Mouse (Mus musculus) embryonic facial prominence, embryonic 11.5 days (tissue): ENCODE measurements around the gene Epha6. TPM values are rescaled to one million over a fixed set of nuclear protein-coding genes. Genes with fewer than 3 reads are reported as not detected.

Experiments used
- ATAC-seq: fragments of 200-750 bp; cut with Nextera tagmentation; replicated peaks from 2 replicates; pipeline ENCODE4 v1.8.0; 2017; ENCODE audit warnings: low read depth; ENCODE audit not compliant: insufficient number of reproducible peaks, low FRiP score, low TSS enrichment
- DNase-seq: peaks from one replicate; pipeline ENCODE4 v3.0.0-alpha.2; 2015; ENCODE audit warnings: low spot score
- H3K27ac ChIP-seq: fragments of 300-500 bp; sonication (generic); replicated peaks from 2 replicates; pipeline ENCODE4 v1.5.1; 2014; ENCODE audit warnings: mild to moderate bottlenecking, low read depth, low read length, control low read depth
- H3K27me3 ChIP-seq: fragments of 300-500 bp; sonication (generic); 2 replicates; pipeline ENCODE4 v1.6.1; 2014; ENCODE audit warnings: mild to moderate bottlenecking, low read length, moderate library complexity, mixed read lengths; ENCODE audit not compliant: control insufficient read depth, insufficient read depth
- H3K36me3 ChIP-seq: fragments of 300-500 bp; sonication (generic); replicated peaks from 2 replicates; pipeline ENCODE4 v1.6.1; 2014; ENCODE audit warnings: low read depth, mild to moderate bottlenecking, low read length, moderate library complexity, mixed read lengths; ENCODE audit not compliant: control insufficient read depth, insufficient read depth
- H3K4me1 ChIP-seq: fragments of 300-500 bp; sonication (generic); 2 replicates; pipeline ENCODE4 v1.6.1; 2014; ENCODE audit warnings: low read length, mixed read lengths; ENCODE audit not compliant: control insufficient read depth, insufficient read depth
- H3K4me2 ChIP-seq: fragments of 300-500 bp; sonication (generic); 2 replicates; pipeline ENCODE4 v1.6.1; 2014; ENCODE audit warnings: low read depth, mild to moderate bottlenecking, control low read depth, low read length, moderate library complexity
- H3K4me3 ChIP-seq: fragments of 300-500 bp; sonication (generic); 2 replicates; pipeline ENCODE4 v1.5.1; 2014; ENCODE audit warnings: low read depth, low read length, control low read depth
- H3K9ac ChIP-seq: fragments of 300-500 bp; sonication (generic); replicated peaks from 2 replicates; pipeline ENCODE4 v1.6.1; 2014; ENCODE audit warnings: mild to moderate bottlenecking, control low read depth, low read length
- H3K9me3 ChIP-seq: fragments of 300-500 bp; sonication (generic); replicated peaks from 2 replicates; pipeline ENCODE4 v1.6.1; 2016; ENCODE audit warnings: mild to moderate bottlenecking, low read length, inconsistent platforms, mixed read lengths; ENCODE audit not compliant: control insufficient read depth
- WGBS: fragments of 180-500 bp; shearing (Covaris S2); extraction: QIAGEN DNeasy Blood & Tissue Kit; methylation state at CpG from one replicate; pipeline ENCODE4 v1.1.7; 2014; 5-methylcytosine and 5-hydroxymethylcytosine counted together
- polyA plus RNA-seq: library from polyadenylated mRNA; unstranded; fragments of >200 nt; fragmentation: Nextera tagmentation; extraction: Ambion mirVana; gene quantifications from 2 replicates; pipeline ENCODE4 v1.2.1, GENCODE M21; 2014

Gene Epha6
- polyA plus RNA-seq, 1 experiment from 2014 or later, result not detected

GRCm38 (mm10) chr16:60006857-60007568 is 598.3 kb downstream of the Epha6 start:
- no peak overlapping the region for H3K4me3 ChIP-seq
- 70% methylated on average over 2 of the region's 2 CpGs for WGBS
- no peaks in the 10 kb centered on the region for H3K9me3 ChIP-seq
- H3K4me2 ChIP-seq, result no peak overlapping the region
- no peaks in the 10 kb centered on the region for H3K4me1 ChIP-seq
- DNase-seq, result no peak
- H3K36me3 ChIP-seq, result no peaks in the 10 kb centered on the region
- no peak overlapping the region for H3K9ac ChIP-seq
- H3K27me3 ChIP-seq, result no peaks in the 10 kb centered on the region
- no peak overlapping the region for H3K27ac ChIP-seq
- no peak for ATAC-seq

- no peak overlapping the region for H3K9ac ChIP-seq
- no peak for ATAC-seq
- H3K9me3 ChIP-seq, result no peaks in the 10 kb centered on the region
- no peaks in the 10 kb centered on the region for H3K36me3 ChIP-seq
- no peak overlapping the region for H3K4me3 ChIP-seq
- H3K4me1 ChIP-seq, result no peaks in the 10 kb centered on the region
- no peak for DNase-seq
- H3K27ac ChIP-seq, result no peak overlapping the region
- 47% methylated on average over 4 of the region's 4 CpGs for WGBS
- H3K27me3 ChIP-seq, result no peaks in the 10 kb centered on the region
- no peak overlapping the region for H3K4me2 ChIP-seq
These were observed 635.5 kb downstream of the Epha6 start for GRCm38 (mm10) chr16:59969816-59970215.

GRCm38 (mm10) chr16:59955731-59956130 is 649.6 kb downstream of the Epha6 start:
- Histone ChIP-seq H3K4me1 (no peaks in the 10 kb centered on the region), H3K27ac (no peak overlapping the region), H3K36me3 (no peaks in the 10 kb centered on the region), H3K4me2 (no peak overlapping the region), H3K27me3 (no peaks in the 10 kb centered on the region), H3K9ac (no peak overlapping the region), H3K9me3 (no peaks in the 10 kb centered on the region), H3K4me3 (no peak overlapping the region)
- 85% methylated on average over 2 of the region's 2 CpGs for WGBS
- ATAC-seq (no peak), DNase-seq (no peak)

GRCm38 (mm10) chr16:59923696-59924095 is 681.6 kb downstream of the Epha6 start:
- Histone ChIP-seq H3K36me3 (no peaks in the 10 kb centered on the region), H3K9ac (no peak overlapping the region), H3K4me3 (no peak overlapping the region), H3K27me3 (no peaks in the 10 kb centered on the region), H3K4me2 (no peak overlapping the region), H3K4me1 (no peaks in the 10 kb centered on the region), H3K9me3 (no peaks in the 10 kb centered on the region), H3K27ac (no peak overlapping the region)
- WGBS, result 93% methylated on average over 4 of the region's 4 CpGs
- no peak for DNase-seq
- ATAC-seq, result no peak

DNA sequence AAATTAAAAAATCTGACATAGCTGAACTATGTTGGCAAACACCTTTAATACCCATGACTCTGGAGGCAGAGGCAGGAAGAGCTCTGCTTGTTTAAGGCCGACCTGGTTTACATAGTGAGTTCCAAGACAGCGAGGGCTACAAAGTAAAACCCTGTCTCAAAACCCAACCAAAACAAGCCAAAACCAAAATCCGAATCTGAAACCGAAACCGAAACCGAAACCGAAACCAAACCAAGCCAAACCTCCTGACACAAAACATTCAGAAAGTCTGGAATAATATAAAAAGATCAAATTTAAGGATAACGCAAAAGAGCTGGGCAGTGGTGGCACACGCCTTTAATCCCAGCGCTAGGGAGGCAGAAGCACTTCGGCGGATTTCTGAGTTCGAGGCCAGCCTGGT is 725.3 kb downstream of the Epha6 start:
- Histone ChIP-seq H3K27me3 (no peaks in the 10 kb centered on the region), H3K4me1 (no peaks in the 10 kb centered on the region), H3K4me2 (no peak overlapping the region), H3K9me3 (no peaks in the 10 kb centered on the region), H3K4me3 (no peak overlapping the region), H3K36me3 (no peaks in the 10 kb centered on the region), H3K9ac (no peak overlapping the region), H3K27ac (no peak overlapping the region)
- ATAC-seq, result no peak
- no peak for DNase-seq
- 93% methylated on average over 13 of the region's 13 CpGs for WGBS

GRCm38 (mm10) chr16:59871792-59872191 is 733.5 kb downstream of the Epha6 start:
- 91% methylated on average over 3 of the region's 3 CpGs for WGBS
- no peak for DNase-seq
- ATAC-seq, result no peak
- no peaks in the 10 kb centered on the region for H3K4me1 ChIP-seq
- no peak overlapping the region for H3K4me3 ChIP-seq
- H3K9me3 ChIP-seq, result no peaks in the 10 kb centered on the region
- H3K27ac ChIP-seq, result no peak overlapping the region
- H3K4me2 ChIP-seq, result no peak overlapping the region
- no peaks in the 10 kb centered on the region for H3K27me3 ChIP-seq
- H3K9ac ChIP-seq, result no peak overlapping the region
- H3K36me3 ChIP-seq, result no peaks in the 10 kb centered on the region

- DNase-seq, result no peak
- no peak overlapping the region for H3K4me2 ChIP-seq
- ATAC-seq, result peak; percentile 48; the same call in 1 of the 2 replicates
These were observed 751.1 kb downstream of the Epha6 start for GRCm38 (mm10) chr16:59854160-59854717.

DNA sequence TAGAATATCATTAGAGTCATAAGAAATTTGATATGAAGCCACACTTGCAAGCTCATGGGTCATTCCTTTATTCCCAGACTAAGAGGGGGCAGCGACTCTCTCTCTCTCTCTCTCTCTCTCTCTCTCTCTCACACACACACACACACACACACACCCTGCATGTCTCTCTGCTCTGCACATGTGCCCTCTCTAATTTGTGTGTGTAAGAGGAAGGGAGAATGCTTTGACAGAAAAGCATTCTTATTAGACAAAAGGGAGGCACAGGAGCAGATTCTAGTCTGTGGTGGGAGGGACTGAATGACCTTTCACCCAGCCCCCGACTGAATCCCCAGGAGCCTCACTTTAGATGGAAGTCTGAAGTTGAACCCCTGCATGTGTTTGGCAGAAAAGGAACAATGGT is 752.6 kb downstream of the Epha6 start:
- WGBS, result 35% methylated on average over 2 of the region's 2 CpGs
- H3K27me3 ChIP-seq, result no peaks in the 10 kb centered on the region
- no peak overlapping the region for H3K4me3 ChIP-seq
- no peak overlapping the region for H3K4me2 ChIP-seq
- no peak overlapping the region for H3K9ac ChIP-seq
- no peaks in the 10 kb centered on the region for H3K4me1 ChIP-seq
- DNase-seq (no peak), ATAC-seq (no peak)
- no peaks in the 10 kb centered on the region for H3K36me3 ChIP-seq
- H3K27ac ChIP-seq, result no peak overlapping the region
- no peaks in the 10 kb centered on the region for H3K9me3 ChIP-seq

More at GRCm38 (mm10) chr16:59854160-59854717, 751.1 kb downstream of the Epha6 start:
- no peak overlapping the region for H3K9ac ChIP-seq
- no peaks in the 10 kb centered on the region for H3K4me1 ChIP-seq
- no peaks in the 10 kb centered on the region for H3K27me3 ChIP-seq
- H3K36me3 ChIP-seq, result no peaks in the 10 kb centered on the region
- H3K9me3 ChIP-seq, result no peaks in the 10 kb centered on the region
- H3K27ac ChIP-seq, result no peak overlapping the region
- WGBS, result 77% methylated on average over 7 of the region's 7 CpGs
- H3K4me3 ChIP-seq, result no peak overlapping the region
